Mouse (Mus musculus): ENCODE data around the gene Fancm. TPM values are rescaled to one million over a fixed set of nuclear protein-coding genes. Genes with fewer than 3 reads are reported as not detected.

Gene Fancm
- polyA plus RNA-seq, 1 experiment = 1.9 TPM

GRCm38 (mm10) chr12:65061082-65061481 lies 14.3 kb upstream of the Fancm start:
- no peaks in the 10 kb centered on the region; the same call in 1 of the 2 replicates for H3K36me3 ChIP-seq (ENCODE audit: control insufficient read depth, insufficient read depth, low read length)
- no peak overlapping the region for H3K27ac ChIP-seq (ENCODE audit: control insufficient read depth, insufficient read depth, low read depth, low read length)
- no peak overlapping the region for H3K4me3 ChIP-seq (ENCODE audit: control insufficient read depth, low read depth, low read length)
- no peaks in the 10 kb centered on the region for H3K27me3 ChIP-seq (ENCODE audit: control insufficient read depth, insufficient read depth, low read length)
- TF ChIP-seq CTCF (IDR thresholded peaks at IDR 0.05; ENCODE audit: control insufficient read depth, insufficient read depth, insufficient replicate concordance, low read depth, low read length) (no peak), POLR2A (IDR thresholded peaks at IDR 0.05; ENCODE audit: control insufficient read depth, low read depth, low read length) (no peak)
- H3K4me1 ChIP-seq (ENCODE audit: control insufficient read depth, insufficient read depth, low read length) = no peaks in the 10 kb centered on the region

- Histone ChIP-seq H3K4me1 (ENCODE audit: control insufficient read depth, insufficient read depth, low read length) (no peaks in the 10 kb centered on the region), H3K4me3 (ENCODE audit: control insufficient read depth, low read depth, low read length) (no peak overlapping the region), H3K36me3 (ENCODE audit: control insufficient read depth, insufficient read depth, low read length) (no peaks in the 10 kb centered on the region; the same call in none of the 2 replicates), H3K27me3 (ENCODE audit: control insufficient read depth, insufficient read depth, low read length) (no peaks in the 10 kb centered on the region), H3K27ac (ENCODE audit: control insufficient read depth, insufficient read depth, low read depth, low read length) (no peak overlapping the region)
- TF ChIP-seq CTCF (IDR thresholded peaks at IDR 0.05; ENCODE audit: control insufficient read depth, insufficient read depth, insufficient replicate concordance, low read depth, low read length) (no peak), POLR2A (IDR thresholded peaks at IDR 0.05; ENCODE audit: control insufficient read depth, low read depth, low read length) (no peak)
These were observed 10.2 kb upstream of the Fancm start for GRCm38 (mm10) chr12:65065241-65065640.

- Histone ChIP-seq H3K4me1 (ENCODE audit: control insufficient read depth, insufficient read depth, low read length) (no peaks in the 10 kb centered on the region), H3K4me3 (ENCODE audit: control insufficient read depth, low read depth, low read length) (no peak overlapping the region), H3K27ac (ENCODE audit: control insufficient read depth, insufficient read depth, low read depth, low read length) (no peak overlapping the region), H3K27me3 (ENCODE audit: control insufficient read depth, insufficient read depth, low read length) (no peaks in the 10 kb centered on the region), H3K36me3 (ENCODE audit: control insufficient read depth, insufficient read depth, low read length) (no peaks in the 10 kb centered on the region; the same call in none of the 2 replicates)
- TF ChIP-seq CTCF (IDR thresholded peaks at IDR 0.05; ENCODE audit: control insufficient read depth, insufficient read depth, insufficient replicate concordance, low read depth, low read length) (no peak), POLR2A (IDR thresholded peaks at IDR 0.05; ENCODE audit: control insufficient read depth, low read depth, low read length) (no peak)
These were observed 9.2 kb upstream of the Fancm start for GRCm38 (mm10) chr12:65066234-65066633.

GRCm38 (mm10) chr12:65068409-65068808 lies 7.0 kb upstream of the Fancm start:
- Histone ChIP-seq H3K4me1 (ENCODE audit: control insufficient read depth, insufficient read depth, low read length) (peaks cover 3% of the 10 kb centered on the region), H3K27me3 (ENCODE audit: control insufficient read depth, insufficient read depth, low read length) (no peaks in the 10 kb centered on the region), H3K36me3 (ENCODE audit: control insufficient read depth, insufficient read depth, low read length) (no peaks in the 10 kb centered on the region; the same call in none of the 2 replicates), H3K4me3 (ENCODE audit: control insufficient read depth, low read depth, low read length) (no peak overlapping the region), H3K27ac (ENCODE audit: control insufficient read depth, insufficient read depth, low read depth, low read length) (no peak overlapping the region)
- no peak for TF ChIP-seq CTCF (IDR thresholded peaks at IDR 0.05; ENCODE audit: control insufficient read depth, insufficient read depth, insufficient replicate concordance, low read depth, low read length)
- TF ChIP-seq POLR2A (IDR thresholded peaks at IDR 0.05; ENCODE audit: control insufficient read depth, low read depth, low read length) = no peak

- peak overlapping the region; percentile 91 for H3K4me3 ChIP-seq (ENCODE audit: control insufficient read depth, low read depth, low read length)
- H3K27ac ChIP-seq (ENCODE audit: control insufficient read depth, insufficient read depth, low read depth, low read length) = peak overlapping the region; percentile 97
- TF ChIP-seq CTCF (IDR thresholded peaks at IDR 0.05; ENCODE audit: control insufficient read depth, insufficient read depth, insufficient replicate concordance, low read depth, low read length) = no peak
- TF ChIP-seq POLR2A (IDR thresholded peaks at IDR 0.05; ENCODE audit: control insufficient read depth, low read depth, low read length) = no peak
- H3K27me3 ChIP-seq (ENCODE audit: control insufficient read depth, insufficient read depth, low read length) = no peaks in the 10 kb centered on the region
- H3K36me3 ChIP-seq (ENCODE audit: control insufficient read depth, insufficient read depth, low read length) = no peaks in the 10 kb centered on the region; the same call in 1 of the 2 replicates
- peaks cover 13% of the 10 kb centered on the region for H3K4me1 ChIP-seq (ENCODE audit: control insufficient read depth, insufficient read depth, low read length)
These were observed 2.3 kb upstream of the Fancm start for GRCm38 (mm10) chr12:65072911-65073610.

GRCm38 (mm10) chr12:65073611-65074178 lies 1.7 kb upstream of the Fancm start, which contains the start of gene Fkbp3:
Fkbp3 (minus strand) TSS chr12:65074007.
- TF ChIP-seq CTCF (IDR thresholded peaks at IDR 0.05; ENCODE audit: control insufficient read depth, insufficient read depth, insufficient replicate concordance, low read depth, low read length) (no peak), POLR2A (IDR thresholded peaks at IDR 0.05; ENCODE audit: control insufficient read depth, low read depth, low read length) (peak; percentile 84)

GRCm38 (mm10) chr12:65074651-65075050 lies 752 bp upstream of the Fancm start:
- Histone ChIP-seq H3K4me1 (ENCODE audit: control insufficient read depth, insufficient read depth, low read length) (peaks cover 13% of the 10 kb centered on the region), H3K27ac (ENCODE audit: control insufficient read depth, insufficient read depth, low read depth, low read length) (no peak overlapping the region), H3K27me3 (ENCODE audit: control insufficient read depth, insufficient read depth, low read length) (no peaks in the 10 kb centered on the region), H3K36me3 (ENCODE audit: control insufficient read depth, insufficient read depth, low read length) (no peaks in the 10 kb centered on the region), H3K4me3 (ENCODE audit: control insufficient read depth, low read depth, low read length) (no peak overlapping the region)
- TF ChIP-seq CTCF (IDR thresholded peaks at IDR 0.05; ENCODE audit: control insufficient read depth, insufficient read depth, insufficient replicate concordance, low read depth, low read length) = no peak
- no peak for TF ChIP-seq POLR2A (IDR thresholded peaks at IDR 0.05; ENCODE audit: control insufficient read depth, low read depth, low read length)

More at GRCm38 (mm10) chr12:65073611-65074178, 1.7 kb upstream of the Fancm start, which contains the start of gene Fkbp3:
- Histone ChIP-seq H3K4me1 (ENCODE audit: control insufficient read depth, insufficient read depth, low read length) (peaks cover 13% of the 10 kb centered on the region), H3K4me3 (ENCODE audit: control insufficient read depth, low read depth, low read length) (peak within 1 kb of the TSS; percentile 91), H3K36me3 (ENCODE audit: control insufficient read depth, insufficient read depth, low read length) (no peaks in the 10 kb centered on the region), H3K27me3 (ENCODE audit: control insufficient read depth, insufficient read depth, low read length) (no peaks in the 10 kb centered on the region), H3K27ac (ENCODE audit: control insufficient read depth, insufficient read depth, low read depth, low read length) (peak within 1 kb of the TSS; percentile 97)

Data from testis, adult 2 months (tissue).